Mouse (Mus musculus) left cerebral cortex, postnatal 14 days (tissue): ENCODE results near the gene Cyp17a1. TPM values are rescaled to one million over a fixed set of nuclear protein-coding genes. Genes with fewer than 3 reads are reported as not detected.

Experiments used
- DNase-seq, 2 experiments: peaks; one replicate each; pipeline ENCODE4 v3.0.0; 2021 to 2022; ENCODE audit warnings: low spot score in 2 of 2, mixed read lengths in 1 of 2
- intact Hi-C: fragments of 180-260 bp; cut with DNase I; formaldehyde crosslinking; loops from one replicate; pipeline ENCODE4 v1.15.1; 2025
- total RNA-seq, 2 experiments: library from RNA; stranded (reverse); gene quantifications; 2 replicates each; pipeline ENCODE4 v1.2.3; 2021

Cyp17a1 gene
- total RNA-seq, 2 experiments from 2014 or later, result not detected

DNA sequence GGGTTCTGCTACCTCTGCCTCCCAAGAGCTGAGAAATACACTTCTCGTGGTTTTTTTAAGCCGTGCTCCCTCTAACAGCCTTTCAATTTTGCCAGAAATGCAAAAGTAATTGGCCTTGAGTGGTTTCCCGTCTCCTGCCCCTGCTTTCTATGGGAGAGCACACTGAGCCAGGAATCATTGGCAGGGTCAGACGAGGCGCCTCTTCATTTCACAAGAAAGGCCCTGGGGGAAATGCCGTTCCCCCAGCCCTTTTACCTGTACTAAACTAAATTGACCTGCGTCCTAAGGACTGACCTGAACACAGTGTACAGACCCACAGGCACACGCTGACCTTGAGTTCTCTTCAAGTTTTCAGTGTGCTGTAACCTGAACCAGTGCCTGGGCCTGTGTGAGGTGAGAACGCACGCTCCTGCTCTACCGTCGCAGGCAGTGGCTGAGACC, 26.9 kb downstream of the Cyp17a1 start:
- intact Hi-C loops, result loop anchor here (5.0 kb wide), 1 partner anchor 44 kb away; no protein-coding TSS in a partner anchor
- DNase-seq, result no peak

DNA sequence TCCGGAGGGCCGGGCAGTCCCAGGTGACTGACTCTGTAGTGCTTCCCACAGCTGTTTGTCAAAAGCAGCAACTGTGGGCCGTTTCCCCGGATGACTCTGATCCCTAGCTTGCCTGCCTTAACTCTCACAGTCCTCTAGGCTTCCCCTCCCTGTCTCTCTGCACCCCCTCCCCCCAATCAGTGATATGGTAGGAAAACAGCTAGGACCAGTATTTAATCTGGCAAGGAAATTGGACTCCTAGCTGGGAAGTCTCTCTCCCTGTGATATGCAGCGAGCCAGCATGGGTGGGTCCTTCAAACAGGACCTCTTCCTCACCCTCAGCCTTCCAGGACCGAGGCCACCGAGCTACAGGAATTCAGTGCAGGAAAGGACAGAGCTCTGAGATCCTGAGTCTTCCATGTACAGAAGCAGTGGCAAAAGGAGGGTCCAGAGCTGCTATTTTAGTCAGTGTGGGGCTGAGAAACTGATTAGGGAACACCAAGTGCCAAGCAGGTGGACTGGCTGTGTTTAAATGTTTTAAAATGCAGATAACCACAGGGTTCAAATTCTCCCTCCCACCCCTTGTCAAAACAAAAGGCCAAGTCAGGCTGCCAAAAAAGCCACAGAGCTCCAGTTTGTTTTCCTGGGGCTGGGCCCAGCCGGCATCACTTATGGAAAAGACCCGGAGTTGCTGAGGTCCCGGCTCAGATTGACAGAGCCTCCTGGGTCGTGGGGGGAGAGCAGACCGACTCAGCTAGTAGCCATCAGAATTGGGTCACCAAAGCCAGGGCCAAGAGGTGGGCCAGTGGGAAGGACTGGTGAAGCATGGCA, 28.0 kb downstream of the Cyp17a1 start:
- intact Hi-C loops, result loop anchor here (5.0 kb wide), 1 partner anchor 43 kb away; no protein-coding TSS in a partner anchor
- DNase-seq, result peak in 1 of 2 experiments; percentile 35

GRCm38 (mm10) chr19:46644343-46644792, 28.6 kb downstream of the Cyp17a1 start:
- intact Hi-C loops, result no loop called here
- no peak for DNase-seq

GRCm38 (mm10) chr19:46643236-46643635, 29.7 kb downstream of the Cyp17a1 start:
- DNase-seq, result no peak
- intact Hi-C loops, result no loop called here

DNA sequence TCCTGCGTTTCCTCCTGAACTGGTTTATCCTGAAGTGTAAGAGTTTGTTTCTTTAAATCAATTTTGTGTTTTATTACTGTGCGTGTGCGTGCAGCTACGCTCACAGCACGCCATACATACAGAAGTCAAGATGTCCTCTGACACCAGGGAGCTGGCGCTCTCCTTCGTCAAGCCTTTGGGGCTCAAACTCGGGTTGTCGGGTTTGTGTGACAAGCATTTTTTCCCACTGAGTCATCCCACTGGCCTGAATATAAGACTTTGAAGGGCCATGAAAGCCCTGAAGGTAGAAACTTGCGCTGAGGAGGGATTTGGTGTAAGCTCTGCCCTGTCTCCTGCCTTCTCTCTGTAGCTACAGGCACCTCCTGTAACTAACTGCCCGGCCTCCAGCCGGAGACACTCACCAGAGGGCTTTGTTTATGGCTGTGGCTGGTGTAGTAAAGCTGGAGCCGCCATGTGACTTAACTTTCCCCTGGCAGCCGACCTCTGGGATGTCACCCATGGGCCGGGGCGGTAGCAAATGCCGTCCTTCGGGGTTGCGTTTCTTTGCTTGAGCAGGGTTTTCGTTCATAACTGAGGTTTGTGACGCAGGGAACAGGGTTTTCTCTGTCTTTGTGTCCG, 30.7 kb downstream of the Cyp17a1 start:
- intact Hi-C loops, result no loop called here

GRCm38 (mm10) chr19:46641420-46642085, 31.4 kb downstream of the Cyp17a1 start:
- no peak for DNase-seq
- intact Hi-C loops, result no loop called here

More for the DNA sequence above, 30.7 kb downstream of the Cyp17a1 start:
- no peak for DNase-seq

DNA sequence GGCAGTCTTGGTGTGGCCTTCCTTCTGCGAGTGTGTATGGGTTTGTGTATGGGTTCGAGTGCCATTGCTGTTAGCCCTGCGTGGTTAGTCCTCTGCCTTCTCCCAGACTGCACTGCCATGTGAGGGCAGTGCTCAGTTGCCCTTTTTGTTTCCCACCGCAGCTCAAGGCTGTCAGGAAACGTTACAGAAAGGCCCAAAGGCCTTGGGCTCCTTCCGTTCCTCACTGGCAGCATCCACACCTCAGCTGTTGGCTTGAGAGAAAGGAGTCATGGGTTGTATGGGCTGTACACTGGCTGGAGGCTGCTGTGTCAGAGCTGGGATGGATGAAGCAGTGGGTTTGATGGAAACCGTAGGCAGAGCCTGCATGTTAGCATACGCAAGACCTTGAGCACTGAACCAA, 32.2 kb downstream of the Cyp17a1 start:
- intact Hi-C loops, result no loop called here
- no peak for DNase-seq

DNA sequence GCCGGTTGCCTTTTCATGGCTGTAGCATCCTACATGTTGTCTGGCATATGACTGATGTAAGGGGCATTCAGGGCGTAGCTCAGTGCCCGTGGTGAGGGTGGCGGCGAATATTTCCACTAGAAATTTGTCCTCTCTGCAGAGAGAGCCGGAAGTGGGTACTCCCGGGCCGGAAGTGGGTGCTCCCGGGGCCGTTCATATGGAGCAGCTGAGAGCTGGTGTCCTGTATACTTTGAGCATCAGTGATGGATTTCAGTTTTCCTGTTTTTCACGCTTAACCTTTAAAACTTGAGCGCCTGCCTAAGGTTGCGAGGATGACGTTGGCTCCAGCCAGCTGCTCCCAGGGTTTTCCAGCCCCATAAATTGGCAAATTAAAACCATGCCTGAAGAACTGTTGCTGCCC, 33.5 kb downstream of the Cyp17a1 start:
- DNase-seq, result no peak
- intact Hi-C loops, result no loop called here

DNA sequence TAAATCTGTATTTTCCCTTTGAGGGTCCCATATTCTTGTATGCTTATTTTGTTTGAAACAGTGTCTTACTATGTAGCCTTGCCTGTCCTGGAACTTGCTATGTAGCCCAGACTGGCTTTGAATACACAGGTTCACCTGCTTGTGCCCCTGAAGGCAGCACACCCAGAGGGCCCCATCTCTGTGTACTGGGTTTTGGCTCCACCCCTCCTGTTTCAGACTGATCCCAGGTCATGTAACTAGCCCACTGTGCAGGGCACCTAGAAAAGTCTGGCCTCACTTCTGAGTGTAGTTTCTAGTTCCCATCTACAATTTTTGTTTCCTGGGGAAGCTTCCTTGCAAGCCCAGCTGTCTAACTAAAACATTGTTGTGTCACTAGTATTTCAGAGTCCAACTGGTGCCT, 33.9 kb downstream of the Cyp17a1 start:
- intact Hi-C loops, result no loop called here
- DNase-seq, result no peak

DNA sequence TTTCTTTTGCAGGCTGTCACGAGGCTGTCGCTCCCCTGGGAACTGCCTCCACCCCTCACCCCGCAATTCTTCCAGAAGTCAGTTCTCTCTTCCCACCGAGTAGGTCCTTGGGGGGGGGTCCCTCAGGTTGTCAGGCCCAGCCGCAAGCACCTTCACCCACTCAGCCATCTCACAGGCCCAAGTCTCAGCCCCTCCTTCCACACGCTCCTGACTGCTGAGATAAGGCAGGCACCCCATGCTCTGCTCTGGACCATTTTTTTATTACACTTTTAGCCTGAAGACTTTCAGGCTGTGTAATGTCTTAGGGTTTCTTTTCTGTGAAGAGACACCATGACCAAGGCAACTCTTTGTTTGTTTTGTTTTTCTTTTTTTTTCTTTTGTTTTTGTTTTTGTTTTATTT, 35.4 kb downstream of the Cyp17a1 start:
- intact Hi-C loops, result no loop called here
- DNase-seq, result no peak

- DNase-seq, result no peak
- intact Hi-C loops, result no loop called here
Observed at GRCm38 (mm10) chr19:46635766-46636165, 37.2 kb downstream of the Cyp17a1 start.

GRCm38 (mm10) chr19:46631637-46632036, 41.3 kb downstream of the Cyp17a1 start:
- intact Hi-C loops, result no loop called here
- no peak for DNase-seq

GRCm38 (mm10) chr19:46629807-46630206, 43.2 kb downstream of the Cyp17a1 start:
- no peak for DNase-seq
- intact Hi-C loops, result no loop called here

DNA sequence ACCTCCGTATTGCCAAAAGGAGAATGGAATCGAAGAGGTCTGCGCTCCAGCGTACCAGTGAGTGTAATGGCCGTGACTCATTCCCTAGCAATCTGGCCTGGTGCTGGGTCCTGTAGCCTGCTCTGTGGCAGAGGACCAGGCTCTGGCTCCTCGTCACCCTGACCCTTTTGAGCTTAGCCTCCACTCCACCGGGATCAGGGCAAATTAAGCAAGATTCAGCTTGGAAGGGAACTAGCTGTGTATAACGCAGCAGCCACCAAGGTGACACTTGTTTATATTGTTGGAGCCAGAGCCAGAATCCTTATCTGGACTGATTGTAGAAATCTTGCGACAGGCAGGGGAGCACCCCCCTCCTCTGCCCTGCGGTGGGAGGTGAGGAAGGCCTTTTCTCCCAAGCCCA, 44.6 kb downstream of the Cyp17a1 start:
- no peak for DNase-seq
- intact Hi-C loops, result no loop called here

DNA sequence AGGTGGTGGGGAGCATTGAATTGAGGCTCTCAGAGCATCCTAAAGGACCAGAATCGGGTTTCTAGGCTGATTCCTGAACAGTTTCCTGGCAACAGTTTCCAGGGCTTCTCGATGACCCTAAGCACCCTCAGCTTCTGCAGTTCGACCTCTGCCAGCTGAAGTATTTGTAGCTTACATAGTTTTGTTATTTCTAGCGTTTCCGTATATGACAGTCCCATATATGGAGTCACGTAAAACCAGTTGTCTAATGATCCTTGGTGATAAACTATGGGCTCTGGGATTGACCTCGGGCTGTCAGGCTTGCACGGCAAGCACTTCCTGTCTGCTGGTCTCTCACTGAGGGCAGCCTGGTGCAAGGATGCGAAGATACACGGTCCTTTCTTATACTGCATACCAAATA, 47.5 kb downstream of the Cyp17a1 start:
- intact Hi-C loops, result no loop called here
- no peak for DNase-seq

- intact Hi-C loops, result no loop called here
- no peak for DNase-seq
Observed at GRCm38 (mm10) chr19:46625015-46625414, 48.0 kb downstream of the Cyp17a1 start.

- no peak for DNase-seq
- intact Hi-C loops, result no loop called here
Observed at GRCm38 (mm10) chr19:46623790-46624772, 48.9 kb downstream of the Cyp17a1 start.

DNA sequence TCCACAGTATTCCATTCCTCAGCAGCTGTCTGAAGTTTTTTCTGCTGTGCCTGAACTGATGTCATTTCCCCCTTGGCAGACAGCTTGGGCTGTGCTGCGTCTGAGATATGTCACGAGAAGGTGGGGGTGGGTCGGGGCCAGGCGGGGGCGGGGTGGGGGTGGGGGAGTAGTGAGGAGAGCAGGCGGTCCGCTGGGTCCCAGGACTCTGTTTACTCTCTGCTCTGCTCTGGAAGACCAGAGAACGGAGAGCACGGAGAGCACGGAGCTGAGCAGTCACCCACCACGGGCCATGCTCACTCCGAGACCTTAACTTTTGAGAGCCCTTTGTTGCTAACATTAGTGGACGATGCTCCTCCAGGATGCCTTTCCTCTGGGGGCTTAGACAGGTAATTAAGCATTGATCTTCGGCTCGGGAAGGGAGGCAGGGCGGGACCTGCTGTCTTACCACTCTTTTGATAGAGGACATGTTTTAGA, 49.7 kb downstream of the Cyp17a1 start:
- no peak for DNase-seq

GRCm38 (mm10) chr19:46622659-46623193, 50.2 kb downstream of the Cyp17a1 start:
- DNase-seq, result no peak
- intact Hi-C loops, result no loop called here

More for the DNA sequence above, 49.7 kb downstream of the Cyp17a1 start:
- intact Hi-C loops, result no loop called here
